Mouse (Mus musculus): ENCODE results near the gene Bex6. TPM values are rescaled to one million over a fixed set of nuclear protein-coding genes. Genes with fewer than 3 reads are reported as not detected.
"Not testable (repeated sequence)": the region's sequence is repeated elsewhere in the genome, so short reads cannot be mapped to it uniquely, and the experiment has no call there.

Bex6 gene
- polyA plus RNA-seq, 1 experiment from 2014 or later, result 0.63 TPM

- no peak overlapping the region for H3K27ac ChIP-seq
- H3K4me3 ChIP-seq, result no peak overlapping the region
- H3K27me3 ChIP-seq (ENCODE audit: insufficient read depth, poor library complexity, severe bottlenecking), result no peaks in the 10 kb centered on the region
- 91% methylated on average over 5 of the region's 5 CpGs for WGBS
- no peak for DNase-seq (ENCODE audit: low spot score)
- H3K9me3 ChIP-seq, result no peaks in the 10 kb centered on the region
- H3K4me1 ChIP-seq, result peaks cover 10% of the 10 kb centered on the region
- H3K36me3 ChIP-seq, result no peaks in the 10 kb centered on the region
Measured at GRCm38 (mm10) chr16:32186056-32186455, 6.4 kb downstream of the Bex6 start.

GRCm38 (mm10) chr16:32189109-32189508 is 9.5 kb downstream of the Bex6 start:
- Histone ChIP-seq H3K27ac (no peak overlapping the region), H3K4me1 (peaks cover 10% of the 10 kb centered on the region), H3K9me3 (no peaks in the 10 kb centered on the region), H3K4me3 (no peak overlapping the region), H3K36me3 (no peaks in the 10 kb centered on the region), H3K27me3 (ENCODE audit: insufficient read depth, poor library complexity, severe bottlenecking) (no peaks in the 10 kb centered on the region)
- WGBS, result 52% methylated on average over 6 of the region's 6 CpGs
- DNase-seq (ENCODE audit: low spot score), result no peak

- no peaks in the 10 kb centered on the region for H3K27me3 ChIP-seq (ENCODE audit: insufficient read depth, poor library complexity, severe bottlenecking)
- DNase-seq (ENCODE audit: low spot score), result no peak
- H3K27ac ChIP-seq, result peak overlapping the region; percentile 76; the same call in 1 of the 2 replicates
- H3K9me3 ChIP-seq, result no peaks in the 10 kb centered on the region
- no peaks in the 10 kb centered on the region for H3K36me3 ChIP-seq
- WGBS, result 44% methylated on average over 12 of the region's 12 CpGs
- 0 out of 2 replicates have a peak overlapping the region, but pooled peaks have one; percentile 27 for H3K4me3 ChIP-seq
- H3K4me1 ChIP-seq, result peaks cover 10% of the 10 kb centered on the region
Measured at GRCm38 (mm10) chr16:32190011-32190441, 10.4 kb downstream of the Bex6 start.

- no peaks in the 10 kb centered on the region for H3K27me3 ChIP-seq (ENCODE audit: insufficient read depth, poor library complexity, severe bottlenecking)
- no peak for DNase-seq (ENCODE audit: low spot score)
- peak overlapping the region; percentile 12 for H3K27ac ChIP-seq
- no peak overlapping the region for H3K4me3 ChIP-seq
- 68% methylated on average over 21 of the region's 21 CpGs for WGBS
- 0 out of 2 replicates have a peak, but pooled peaks cover 5% of the 10 kb centered on the region for H3K4me1 ChIP-seq
- no peaks in the 10 kb centered on the region for H3K9me3 ChIP-seq
- no peaks in the 10 kb centered on the region for H3K36me3 ChIP-seq
Measured at GRCm38 (mm10) chr16:32200256-32201003, 20.8 kb downstream of the Bex6 start.

- Histone ChIP-seq H3K4me1 (0 out of 2 replicates have a peak, but pooled peaks cover 5% of the 10 kb centered on the region), H3K27ac (no peak overlapping the region; the same call in 1 of the 2 replicates), H3K4me3 (no peak overlapping the region), H3K36me3 (no peaks in the 10 kb centered on the region), H3K27me3 (ENCODE audit: insufficient read depth, poor library complexity, severe bottlenecking) (no peaks in the 10 kb centered on the region), H3K9me3 (no peaks in the 10 kb centered on the region)
- whole genome bisulfite sequencing, result 73% methylated on average over 9 of the region's 9 CpGs
- no peak for DNase-seq (ENCODE audit: low spot score)
Measured at GRCm38 (mm10) chr16:32201004-32201325, 21.3 kb downstream of the Bex6 start.

- WGBS, result 69% methylated on average over 6 of the region's 6 CpGs
- 0 out of 2 replicates have a peak, but pooled peaks cover 5% of the 10 kb centered on the region for H3K4me1 ChIP-seq
- H3K27me3 ChIP-seq (ENCODE audit: insufficient read depth, poor library complexity, severe bottlenecking), result no peaks in the 10 kb centered on the region
- no peaks in the 10 kb centered on the region for H3K36me3 ChIP-seq
- no peak for DNase-seq (ENCODE audit: low spot score)
- no peak overlapping the region for H3K27ac ChIP-seq
- no peaks in the 10 kb centered on the region for H3K9me3 ChIP-seq
- H3K4me3 ChIP-seq, result no peak overlapping the region
Measured at GRCm38 (mm10) chr16:32202681-32203080, 23.1 kb downstream of the Bex6 start.

GRCm38 (mm10) chr16:32204902-32205301 is 25.3 kb downstream of the Bex6 start:
- DNase-seq (ENCODE audit: low spot score), result no peak
- Histone ChIP-seq H3K27me3 (ENCODE audit: insufficient read depth, poor library complexity, severe bottlenecking) (no peaks in the 10 kb centered on the region), H3K27ac (no peak overlapping the region), H3K4me1 (0 out of 2 replicates have a peak, but pooled peaks cover 5% of the 10 kb centered on the region), H3K9me3 (peaks cover 7% of the 10 kb centered on the region; the same call in 1 of the 2 replicates), H3K4me3 (no peak overlapping the region), H3K36me3 (no peaks in the 10 kb centered on the region)
- 51% methylated on average over 3 of the region's 3 CpGs for WGBS

GRCm38 (mm10) chr16:32214156-32214555 is 34.5 kb downstream of the Bex6 start:
- H3K36me3 ChIP-seq, result no peaks in the 10 kb centered on the region
- H3K27me3 ChIP-seq (ENCODE audit: insufficient read depth, poor library complexity, severe bottlenecking), result no peaks in the 10 kb centered on the region
- no peak for DNase-seq (ENCODE audit: low spot score)
- H3K27ac ChIP-seq, result no peak overlapping the region
- 0 out of 2 replicates have a peak, but pooled peaks cover 5% of the 10 kb centered on the region for H3K4me1 ChIP-seq
- no peak overlapping the region for H3K4me3 ChIP-seq
- peaks cover 9% of the 10 kb centered on the region; the same call in 1 of the 2 replicates for H3K9me3 ChIP-seq

- H3K9me3 ChIP-seq, result peaks cover 2% of the 10 kb centered on the region; the same call in 1 of the 2 replicates
- 69% methylated on average over 17 of the region's 17 CpGs for WGBS
- no peak overlapping the region for H3K27ac ChIP-seq
- no peaks in the 10 kb centered on the region for H3K36me3 ChIP-seq
- no peak overlapping the region for H3K4me3 ChIP-seq
- 0 out of 2 replicates have a peak, but pooled peaks cover 5% of the 10 kb centered on the region for H3K4me1 ChIP-seq
- H3K27me3 ChIP-seq (ENCODE audit: insufficient read depth, poor library complexity, severe bottlenecking), result no peaks in the 10 kb centered on the region
- DNase-seq (ENCODE audit: low spot score), result no peak
Measured at GRCm38 (mm10) chr16:32214804-32215576, 35.4 kb downstream of the Bex6 start.

- no peak overlapping the region for H3K27ac ChIP-seq
- WGBS, result 82% methylated on average over 4 of the region's 4 CpGs
- H3K4me3 ChIP-seq, result no peak overlapping the region
- H3K9me3 ChIP-seq, result no peaks in the 10 kb centered on the region
- DNase-seq (ENCODE audit: low spot score), result no peak
- H3K36me3 ChIP-seq, result no peaks in the 10 kb centered on the region
- no peaks in the 10 kb centered on the region for H3K4me1 ChIP-seq
- H3K27me3 ChIP-seq (ENCODE audit: insufficient read depth, poor library complexity, severe bottlenecking), result no peaks in the 10 kb centered on the region
Measured at GRCm38 (mm10) chr16:32221803-32222202, 42.2 kb downstream of the Bex6 start.

- Histone ChIP-seq H3K27me3 (ENCODE audit: insufficient read depth, poor library complexity, severe bottlenecking) (no peaks in the 10 kb centered on the region), H3K27ac (no peak overlapping the region), H3K36me3 (no peaks in the 10 kb centered on the region), H3K4me3 (no peak overlapping the region), H3K4me1 (no peaks in the 10 kb centered on the region), H3K9me3 (no peaks in the 10 kb centered on the region)
- DNase-seq (ENCODE audit: low spot score), result no peak
Measured at GRCm38 (mm10) chr16:32222399-32222798, 42.8 kb downstream of the Bex6 start.

- H3K27me3 ChIP-seq (ENCODE audit: insufficient read depth, poor library complexity, severe bottlenecking); H3K4me3 ChIP-seq; H3K27ac ChIP-seq; H3K4me1 ChIP-seq; DNase-seq (ENCODE audit: low spot score); H3K9me3 ChIP-seq: not testable (repeated sequence)
- WGBS, result 60% methylated on average over 3 of the region's 3 CpGs
- peaks cover 41% of the 10 kb centered on the region for H3K36me3 ChIP-seq
Measured at GRCm38 (mm10) chr16:32232050-32232449, 52.4 kb downstream of the Bex6 start.

Data from heart, embryonic 10.5 days (tissue).